Mouse (Mus musculus) heart, embryonic 12.5 days (tissue): ENCODE results near the gene Gm960. TPM values are rescaled to one million over a fixed set of nuclear protein-coding genes. Genes with fewer than 3 reads are reported as not detected.

ENCODE experiments used
- ATAC-seq: fragments of 200-750 bp; cut with Nextera tagmentation; 2 replicates; pipeline ENCODE4 v1.8.0; 2017; ENCODE audit warnings: moderate TSS enrichment, moderate library complexity; ENCODE audit not compliant: insufficient number of reproducible peaks, low FRiP score
- H3K27ac ChIP-seq: fragments of 300-500 bp; sonication (generic); 2 replicates; pipeline ENCODE4 v1.5.1; 2016; ENCODE audit warnings: mild to moderate bottlenecking, moderate library complexity; ENCODE audit not compliant: poor library complexity, severe bottlenecking
- H3K27me3 ChIP-seq: fragments of 300-500 bp; sonication (generic); replicated peaks from 2 replicates; pipeline ENCODE4 v1.6.1; 2016; ENCODE audit warnings: mild to moderate bottlenecking, moderate library complexity
- H3K36me3 ChIP-seq: fragments of 300-500 bp; sonication (generic); 2 replicates; pipeline ENCODE4 v1.6.1; 2016; ENCODE audit warnings: mild to moderate bottlenecking, moderate library complexity
- H3K4me1 ChIP-seq: fragments of 300-500 bp; sonication (generic); replicated peaks from 2 replicates; pipeline ENCODE4 v1.6.1; 2016; ENCODE audit warnings: mild to moderate bottlenecking
- H3K4me2 ChIP-seq: fragments of 300-500 bp; sonication (generic); 2 replicates; pipeline ENCODE4 v1.6.1; 2016; ENCODE audit warnings: mild to moderate bottlenecking, moderate library complexity
- H3K4me3 ChIP-seq: fragments of 300-500 bp; sonication (generic); 2 replicates; pipeline ENCODE4 v1.5.1; 2016; ENCODE audit warnings: mild to moderate bottlenecking
- H3K9ac ChIP-seq: fragments of 300-500 bp; sonication (generic); 2 replicates; pipeline ENCODE4 v1.6.1; 2016; ENCODE audit warnings: mild to moderate bottlenecking, moderate library complexity
- H3K9me3 ChIP-seq: fragments of 300-500 bp; sonication (generic); replicated peaks from 2 replicates; pipeline ENCODE4 v1.6.1; 2016; ENCODE audit warnings: mild to moderate bottlenecking, moderate library complexity
- WGBS: fragments of 180-500 bp; shearing (Covaris S2); methylation state at CpG from one replicate; pipeline ENCODE4 v1.1.7; 2016; 5-methylcytosine and 5-hydroxymethylcytosine counted together
- polyA plus RNA-seq: library from polyadenylated mRNA; unstranded; fragments of >200 nt; fragmentation: Nextera tagmentation; extraction: Ambion mirVana; gene quantifications from 2 replicates; pipeline ENCODE4 v1.2.1, GENCODE M21; 2016

The Gm960 gene
- polyA plus RNA-seq: 1.2 and 2.0 TPM in 2 replicates

- no peak; the same call in 1 of the 2 replicates for ATAC-seq
These were observed at the start of gene Gm960 for GRCm38 (mm10) chr19:4698205-4698677. Gene Gm960 (minus strand): TSS chr19:4698668.

GRCm38 (mm10) chr19:4747631-4748312, 49.3 kb upstream of the Gm960 start:
- peaks cover 9% of the 10 kb centered on the region for H3K4me1 ChIP-seq
- H3K36me3 ChIP-seq: no peaks in the 10 kb centered on the region
- ATAC-seq: no peak
- no peak overlapping the region for H3K4me3 ChIP-seq
- no peak overlapping the region for H3K27ac ChIP-seq
- no peaks in the 10 kb centered on the region for H3K9me3 ChIP-seq
- no peak overlapping the region for H3K4me2 ChIP-seq
- WGBS: 88% methylated on average over 9 of the region's 9 CpGs
- H3K27me3 ChIP-seq: 0 out of 2 replicates have a peak, but pooled peaks cover 3% of the 10 kb centered on the region
- no peak overlapping the region for H3K9ac ChIP-seq

More at GRCm38 (mm10) chr19:4698205-4698677, at the start of gene Gm960:
- no peaks in the 10 kb centered on the region for H3K36me3 ChIP-seq
- H3K9ac ChIP-seq: peak within 1 kb of the TSS; percentile 70; the same call in 1 of the 2 replicates
- H3K9me3 ChIP-seq: peaks cover 6% of the 10 kb centered on the region
- H3K4me3 ChIP-seq: peak within 1 kb of the TSS; percentile 58
- H3K4me2 ChIP-seq: peak within 1 kb of the TSS; percentile 91
- no peak within 1 kb of the TSS for H3K27ac ChIP-seq
- H3K4me1 ChIP-seq: 0 out of 2 replicates have a peak, but pooled peaks cover 5% of the 10 kb centered on the region
- WGBS: 2% methylated on average over 40 of the region's 40 CpGs
- peaks cover 65% of the 10 kb centered on the region for H3K27me3 ChIP-seq

- Histone ChIP-seq H3K27ac (no peak overlapping the region), H3K27me3 (0 out of 2 replicates have a peak, but pooled peaks cover 3% of the 10 kb centered on the region), H3K9ac (no peak overlapping the region), H3K4me1 (peaks cover 9% of the 10 kb centered on the region), H3K9me3 (no peaks in the 10 kb centered on the region), H3K4me3 (no peak overlapping the region), H3K36me3 (no peaks in the 10 kb centered on the region), H3K4me2 (no peak overlapping the region)
- WGBS: 83% methylated on average over 14 of the region's 14 CpGs
- no peak for ATAC-seq
These were observed 48.1 kb upstream of the Gm960 start for GRCm38 (mm10) chr19:4746611-4747010.

- Histone ChIP-seq H3K9me3 (no peaks in the 10 kb centered on the region), H3K36me3 (no peaks in the 10 kb centered on the region), H3K9ac (no peak overlapping the region), H3K4me1 (peaks cover 9% of the 10 kb centered on the region), H3K4me3 (no peak overlapping the region), H3K27me3 (0 out of 2 replicates have a peak, but pooled peaks cover 3% of the 10 kb centered on the region), H3K27ac (no peak overlapping the region), H3K4me2 (no peak overlapping the region)
- no peak for ATAC-seq
- WGBS: 90% methylated on average over 10 of the region's 10 CpGs
These were observed 47.2 kb upstream of the Gm960 start for GRCm38 (mm10) chr19:4745681-4746080.

GRCm38 (mm10) chr19:4745057-4745456, 46.6 kb upstream of the Gm960 start:
- H3K4me2 ChIP-seq: no peak overlapping the region
- WGBS: 36% methylated on average over 9 of the region's 9 CpGs

GRCm38 (mm10) chr19:4744026-4744425, 45.6 kb upstream of the Gm960 start:
- H3K4me3 ChIP-seq: no peak overlapping the region
- WGBS: 70% methylated on average over 14 of the region's 14 CpGs
- no peak overlapping the region for H3K9ac ChIP-seq
- H3K9me3 ChIP-seq: no peaks in the 10 kb centered on the region
- 0 out of 2 replicates have a peak, but pooled peaks cover 3% of the 10 kb centered on the region for H3K27me3 ChIP-seq
- H3K4me1 ChIP-seq: peaks cover 9% of the 10 kb centered on the region
- H3K4me2 ChIP-seq: no peak overlapping the region
- H3K27ac ChIP-seq: no peak overlapping the region
- no peak for ATAC-seq
- H3K36me3 ChIP-seq: no peaks in the 10 kb centered on the region

More at GRCm38 (mm10) chr19:4745057-4745456, 46.6 kb upstream of the Gm960 start:
- Histone ChIP-seq H3K4me3 (no peak overlapping the region), H3K27me3 (0 out of 2 replicates have a peak, but pooled peaks cover 3% of the 10 kb centered on the region), H3K9ac (no peak overlapping the region), H3K4me1 (peaks cover 9% of the 10 kb centered on the region), H3K9me3 (no peaks in the 10 kb centered on the region), H3K36me3 (no peaks in the 10 kb centered on the region), H3K27ac (no peak overlapping the region)
- ATAC-seq: no peak

- H3K27me3 ChIP-seq: 0 out of 2 replicates have a peak, but pooled peaks cover 3% of the 10 kb centered on the region
- H3K4me3 ChIP-seq: no peak overlapping the region
- H3K4me2 ChIP-seq: no peak overlapping the region
- H3K9me3 ChIP-seq: no peaks in the 10 kb centered on the region
- peaks cover 9% of the 10 kb centered on the region for H3K4me1 ChIP-seq
- ATAC-seq: no peak
- 45% methylated on average over 5 of the region's 5 CpGs for WGBS
- no peak overlapping the region for H3K27ac ChIP-seq
- no peak overlapping the region for H3K9ac ChIP-seq
- H3K36me3 ChIP-seq: no peaks in the 10 kb centered on the region
These were observed 45.1 kb upstream of the Gm960 start for GRCm38 (mm10) chr19:4743524-4743923.

- Histone ChIP-seq H3K4me2 (no peak overlapping the region), H3K36me3 (peaks cover 2% of the 10 kb centered on the region; the same call in 1 of the 2 replicates), H3K4me1 (peaks cover 9% of the 10 kb centered on the region), H3K9me3 (no peaks in the 10 kb centered on the region), H3K4me3 (no peak overlapping the region), H3K27ac (no peak overlapping the region), H3K27me3 (no peaks in the 10 kb centered on the region), H3K9ac (no peak overlapping the region)
- 81% methylated on average over 6 of the region's 6 CpGs for WGBS
- no peak for ATAC-seq
These were observed 43.8 kb upstream of the Gm960 start for GRCm38 (mm10) chr19:4742229-4742628.

GRCm38 (mm10) chr19:4741482-4741881, 43.0 kb upstream of the Gm960 start:
- H3K27ac ChIP-seq: no peak overlapping the region
- no peak overlapping the region for H3K9ac ChIP-seq
- H3K36me3 ChIP-seq: peaks cover 2% of the 10 kb centered on the region; the same call in 1 of the 2 replicates
- no peaks in the 10 kb centered on the region for H3K9me3 ChIP-seq
- 65% methylated on average over 10 of the region's 10 CpGs for WGBS
- no peak for ATAC-seq
- H3K4me2 ChIP-seq: no peak overlapping the region
- H3K4me1 ChIP-seq: peaks cover 9% of the 10 kb centered on the region
- H3K27me3 ChIP-seq: no peaks in the 10 kb centered on the region
- H3K4me3 ChIP-seq: no peak overlapping the region

GRCm38 (mm10) chr19:4739762-4740161, 41.3 kb upstream of the Gm960 start:
- H3K4me2 ChIP-seq: no peak overlapping the region
- no peaks in the 10 kb centered on the region for H3K27me3 ChIP-seq
- H3K9me3 ChIP-seq: no peaks in the 10 kb centered on the region
- H3K4me3 ChIP-seq: no peak overlapping the region
- H3K9ac ChIP-seq: no peak overlapping the region
- no peak for ATAC-seq
- H3K4me1 ChIP-seq: peaks cover 3% of the 10 kb centered on the region
- WGBS: 78% methylated on average over 5 of the region's 5 CpGs
- no peak overlapping the region for H3K27ac ChIP-seq
- peaks cover 2% of the 10 kb centered on the region; the same call in 1 of the 2 replicates for H3K36me3 ChIP-seq

GRCm38 (mm10) chr19:4739053-4739452, 40.6 kb upstream of the Gm960 start:
- H3K9me3 ChIP-seq: no peaks in the 10 kb centered on the region
- H3K4me1 ChIP-seq: no peaks in the 10 kb centered on the region
- H3K4me2 ChIP-seq: no peak overlapping the region
- no peaks in the 10 kb centered on the region for H3K27me3 ChIP-seq
- no peak for ATAC-seq
- H3K9ac ChIP-seq: no peak overlapping the region
- no peak overlapping the region for H3K4me3 ChIP-seq
- no peak overlapping the region for H3K27ac ChIP-seq
- WGBS: 86% methylated on average over 11 of the region's 11 CpGs
- H3K36me3 ChIP-seq: peaks cover 2% of the 10 kb centered on the region; the same call in 1 of the 2 replicates
